Mouse (Mus musculus) gastrocnemius, adult 2 months (tissue): ENCODE results near the gene Nxt1. TPM values are rescaled to one million over a fixed set of nuclear protein-coding genes. Genes with fewer than 3 reads are reported as not detected.

ENCODE experiments used
- DNase-seq: peaks from one replicate; pipeline ENCODE4 v3.0.0; 2022
- H3K27ac ChIP-seq: fragments of 200-600 bp; 2 replicates; pipeline ENCODE4 v1.8.1; 2022; ENCODE audit warnings: mild to moderate bottlenecking
- H3K4me3 ChIP-seq: fragments of 200-600 bp; 2 replicates; pipeline ENCODE4 v1.8.1; 2022; ENCODE audit warnings: mild to moderate bottlenecking, moderate library complexity
- CTCF ChIP-seq: fragments of 200-600 bp; IDR thresholded peaks from 2 replicates; pipeline ENCODE4 v1.8.1; 2022; ENCODE audit warnings: antibody characterized with exemption, mild to moderate bottlenecking, moderate library complexity
- intact Hi-C: fragments of 180-260 bp; cut with DNase I; formaldehyde crosslinking; loops from one replicate; pipeline ENCODE4 v1.15.1; 2025
- long read RNA-seq, 2 experiments: library from polyadenylated mRNA; stranded (forward); transcript quantifications; one replicate each; pipeline ENCODE4 v2.0.0; 2021
- total RNA-seq, 2 experiments: library from RNA; stranded (reverse); gene quantifications; 2 replicates each; pipeline ENCODE4 v1.2.3; 2021

The Nxt1 gene
- total RNA-seq = 1 to 10 TPM; 6.6 to 7.7 TPM
- long read RNA-seq, experiment 1, partial matches to known transcripts = 3 of 7 reads
- long read RNA-seq, experiment 1, other reads (novel, unspliced or antisense) = 0 of 7 reads
- long read RNA-seq, experiment 2, partial matches to known transcripts = 2 of 5 reads
- long read RNA-seq, experiment 2, other reads (novel, unspliced or antisense) = 0 of 5 reads

- no peak for TF ChIP-seq CTCF
- DNase-seq = peak; percentile 99
- intact Hi-C loops = no loop called here
- Histone ChIP-seq H3K4me3 (peak within 1 kb of the TSS; percentile 77), H3K27ac (peak within 1 kb of the TSS; percentile 90)
Measured at GRCm38 (mm10) chr2:148672199-148673096, at the start of gene Nxt1. Gene Nxt1, plus strand, starts transcription at chr2:148672601.

GRCm38 (mm10) chr2:148623067-148623466 is 49.3 kb upstream of the Nxt1 start:
- intact Hi-C loops = no loop called here
- no peak for TF ChIP-seq CTCF

GRCm38 (mm10) chr2:148624484-148624883 is 47.9 kb upstream of the Nxt1 start:
- no peak for TF ChIP-seq CTCF
- DNase-seq = no peak
- H3K4me3 ChIP-seq = no peak overlapping the region
- no peak overlapping the region for H3K27ac ChIP-seq
- intact Hi-C loops = no loop called here

More at GRCm38 (mm10) chr2:148623067-148623466, 49.3 kb upstream of the Nxt1 start:
- no peak for DNase-seq
- Histone ChIP-seq H3K27ac (0 out of 2 replicates have a peak overlapping the region, but pooled peaks have one; percentile 38), H3K4me3 (no peak overlapping the region)

DNA sequence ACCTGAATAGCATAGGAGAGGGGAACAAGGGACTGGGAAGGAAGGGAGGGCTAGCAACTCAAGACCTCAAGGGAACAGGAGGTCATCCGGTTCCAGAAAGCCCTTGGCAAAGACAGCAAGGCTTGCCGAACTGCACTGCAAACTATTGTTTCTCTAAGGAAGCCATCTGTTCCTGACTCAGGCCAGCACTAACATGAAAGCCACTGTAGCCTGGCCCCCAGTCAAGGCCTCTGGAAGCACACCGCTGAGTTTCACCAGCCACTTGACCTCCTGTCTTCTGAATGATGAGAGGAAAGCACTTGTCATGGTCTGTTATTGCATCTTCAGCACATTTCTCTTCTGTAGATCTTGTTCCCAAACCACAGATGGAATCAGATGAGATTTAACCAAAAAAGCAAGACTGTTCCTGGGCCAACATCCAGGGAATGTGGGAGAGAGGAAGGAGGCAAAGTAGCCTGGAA is 45.4 kb upstream of the Nxt1 start:
- no peak overlapping the region for H3K4me3 ChIP-seq
- TF ChIP-seq CTCF = no peak
- intact Hi-C loops = no loop called here
- peak; percentile 75 for DNase-seq
- peak overlapping the region; percentile 56 for H3K27ac ChIP-seq

DNA sequence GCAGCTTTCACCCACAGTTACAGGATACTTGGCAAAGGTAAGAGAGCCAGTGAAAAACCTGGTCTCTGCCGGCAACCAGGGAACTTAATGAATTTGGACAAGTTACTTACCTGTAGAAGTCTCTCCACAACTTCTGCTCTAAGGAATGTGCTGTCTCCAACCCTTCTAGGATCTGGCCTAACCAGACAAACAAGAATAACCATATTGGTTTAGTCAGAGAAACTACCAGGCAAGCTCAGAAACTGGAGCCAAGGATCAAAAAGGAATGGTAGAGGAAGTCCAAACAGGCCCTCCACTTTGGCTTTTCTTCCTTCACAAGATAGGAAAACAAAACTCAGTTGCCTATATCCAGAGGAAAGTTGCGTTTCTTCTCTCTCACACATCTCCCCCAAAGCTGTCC is 41.4 kb upstream of the Nxt1 start:
- intact Hi-C loops = no loop called here
- TF ChIP-seq CTCF = no peak
- Histone ChIP-seq H3K4me3 (no peak overlapping the region), H3K27ac (peak overlapping the region; percentile 28)
- DNase-seq = no peak

DNA sequence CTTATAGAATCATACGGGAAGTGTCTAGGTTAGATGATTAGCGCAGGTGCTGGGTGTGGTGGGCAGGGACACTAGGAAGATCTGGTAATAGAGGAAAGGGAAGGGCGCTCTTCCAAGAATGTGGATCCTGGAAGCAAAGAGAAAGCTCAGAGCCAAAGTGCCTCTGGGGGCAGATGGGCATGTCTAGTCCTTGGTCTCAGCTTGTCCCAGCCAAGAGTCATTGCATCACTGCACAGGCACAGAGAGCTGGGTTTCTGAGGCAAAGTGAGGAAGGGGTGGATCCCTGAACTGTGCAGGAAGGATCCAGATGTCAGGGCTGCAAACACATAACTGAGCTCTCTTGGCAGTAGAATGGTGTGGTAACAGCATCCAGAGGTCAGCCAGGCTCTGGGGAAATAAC is 40.8 kb upstream of the Nxt1 start:
- intact Hi-C loops = no loop called here
- no peak for TF ChIP-seq CTCF

GRCm38 (mm10) chr2:148634466-148634865 is 37.9 kb upstream of the Nxt1 start:
- intact Hi-C loops = no loop called here
- DNase-seq = no peak
- no peak for TF ChIP-seq CTCF
- H3K27ac ChIP-seq = no peak overlapping the region
- no peak overlapping the region for H3K4me3 ChIP-seq

More for the DNA sequence above, 40.8 kb upstream of the Nxt1 start:
- DNase-seq = peak; percentile 62
- Histone ChIP-seq H3K4me3 (no peak overlapping the region), H3K27ac (peak overlapping the region; percentile 28; the same call in 1 of the 2 replicates)

DNA sequence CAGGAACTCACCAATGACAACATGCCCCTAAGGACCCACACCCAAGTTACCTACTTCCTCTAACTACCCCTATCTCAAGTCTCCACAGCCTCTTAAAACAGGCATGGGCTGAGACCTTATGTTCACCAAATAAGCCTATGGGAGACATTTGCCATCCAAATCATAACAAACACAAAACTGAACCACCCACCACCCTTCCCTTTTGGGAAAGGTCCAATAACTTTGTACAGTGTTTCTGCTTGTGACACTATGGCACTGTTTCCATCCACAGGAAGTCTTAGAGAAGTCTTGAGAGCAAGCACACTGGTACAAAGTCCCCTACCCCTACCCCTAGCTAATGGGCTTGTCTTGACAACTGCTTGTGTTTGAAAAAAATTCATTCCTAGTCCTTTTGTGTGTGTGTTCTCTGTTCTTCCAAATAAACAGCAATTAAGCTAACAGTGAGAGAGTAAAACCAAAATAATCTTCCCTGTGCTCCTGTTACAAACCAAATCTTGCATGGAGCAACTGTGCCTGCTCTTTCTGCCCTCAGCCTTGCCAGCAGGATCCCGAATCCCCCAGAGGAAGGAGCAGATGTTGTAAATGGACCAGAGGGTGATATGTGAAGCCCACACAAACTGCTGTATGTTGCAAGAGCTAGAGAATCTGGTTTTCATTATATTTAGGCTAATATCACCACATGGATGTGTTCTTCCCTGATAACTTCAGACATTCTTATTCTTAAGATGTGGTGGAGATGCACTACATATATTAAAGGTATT is 29.6 kb upstream of the Nxt1 start:
- Histone ChIP-seq H3K4me3 (no peak overlapping the region), H3K27ac (no peak overlapping the region)
- intact Hi-C loops = no loop called here
- TF ChIP-seq CTCF = no peak
- DNase-seq = no peak

DNA sequence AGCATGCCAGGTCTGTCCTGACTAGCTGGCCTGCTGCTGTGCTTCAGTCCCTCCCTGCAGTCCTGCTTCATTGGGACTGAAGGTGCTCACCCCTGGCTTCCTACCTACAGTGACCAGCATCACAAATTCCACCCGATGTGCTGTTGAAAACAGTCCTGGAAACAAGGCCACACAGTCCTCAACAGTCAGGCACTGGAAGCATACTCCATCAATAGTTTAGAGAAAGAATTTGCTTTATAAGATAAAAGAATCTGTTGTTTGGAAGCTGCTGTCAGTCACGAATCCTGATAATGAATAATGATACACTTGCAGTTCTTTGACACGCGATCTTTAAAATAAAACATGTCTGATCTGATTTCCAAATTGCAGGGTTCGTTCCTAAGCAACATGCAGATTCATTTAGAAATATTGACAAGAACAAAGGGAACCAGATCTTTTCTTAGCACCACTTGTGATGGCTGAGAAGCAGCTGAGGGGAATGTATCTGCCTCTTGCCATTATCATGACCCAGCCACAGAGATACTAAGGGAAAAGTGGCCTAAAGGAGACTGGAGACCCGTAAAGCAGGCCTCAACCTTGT is 27.9 kb upstream of the Nxt1 start:
- H3K27ac ChIP-seq = no peak overlapping the region
- intact Hi-C loops = no loop called here
- H3K4me3 ChIP-seq = no peak overlapping the region
- DNase-seq = no peak
- TF ChIP-seq CTCF = no peak

DNA sequence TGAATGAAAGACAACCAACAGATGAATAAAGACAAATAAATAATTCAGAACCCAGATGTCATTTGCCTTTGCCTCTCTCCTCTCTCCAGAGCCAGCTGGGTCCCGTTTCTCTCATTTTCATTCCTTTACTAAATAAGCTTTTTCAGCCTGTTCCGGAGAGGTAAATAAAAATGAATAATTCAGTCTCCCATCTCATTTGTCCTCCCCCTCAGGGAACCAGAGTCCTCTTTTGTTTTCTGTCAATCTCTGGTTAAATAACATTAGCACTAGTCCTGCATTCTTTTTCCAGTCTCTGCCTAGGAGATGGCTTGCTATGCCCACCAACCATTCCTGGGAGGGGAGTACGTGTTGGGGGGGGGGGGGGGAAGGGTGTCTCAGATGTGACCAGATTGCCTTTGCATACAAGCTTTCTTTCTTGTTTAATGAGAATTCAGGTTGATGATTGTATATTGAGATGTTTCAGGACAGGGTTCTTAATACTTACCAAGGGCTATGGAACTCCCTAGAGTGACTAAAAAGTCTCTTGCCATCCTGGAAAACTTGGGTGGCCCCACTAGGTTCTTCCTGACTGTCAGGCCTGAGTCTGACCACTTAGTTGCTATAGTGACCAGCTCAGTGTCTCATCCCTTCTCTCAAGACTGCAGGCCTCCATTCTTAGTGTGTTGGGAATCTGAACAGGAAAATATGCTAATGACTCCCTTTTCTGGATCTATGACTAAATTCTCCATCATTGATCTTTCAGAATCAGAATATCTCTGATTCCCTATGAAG is 21.6 kb upstream of the Nxt1 start:
- no peak for DNase-seq
- intact Hi-C loops = loop anchor here (5.0 to 10.0 kb wide), 2 partner anchors 246 to 528 kb away; partner anchors contain the start of gene Thbd
- H3K4me3 ChIP-seq = no peak overlapping the region
- TF ChIP-seq CTCF = no peak
- H3K27ac ChIP-seq = no peak overlapping the region

- peak; percentile 64 for DNase-seq
- H3K27ac ChIP-seq = no peak overlapping the region
- no peak overlapping the region for H3K4me3 ChIP-seq
- peak; percentile 77 for TF ChIP-seq CTCF
- intact Hi-C loops = loop anchor here (5.0 to 10.0 kb wide), 3 partner anchors 97 to 533 kb away; partner anchors contain the start of genes Cstl1 and Thbd
Measured at GRCm38 (mm10) chr2:148654961-148655360, 17.4 kb upstream of the Nxt1 start.
